Mouse (Mus musculus) lung, embryonic 16.5 days (tissue): ENCODE results near the gene Ryr3. TPM values are rescaled to one million over a fixed set of nuclear protein-coding genes. Genes with fewer than 3 reads are reported as not detected.

ENCODE experiments used
- ATAC-seq: fragments of 200-750 bp; cut with Nextera tagmentation; 2 replicates; pipeline ENCODE4 v1.8.0; 2017; ENCODE audit warnings: low read depth, mild to moderate bottlenecking, moderate library complexity
- H3K27ac ChIP-seq: fragments of 300-500 bp; sonication (generic); 2 replicates; pipeline ENCODE4 v1.5.1; 2014; ENCODE audit warnings: mild to moderate bottlenecking, control low read depth, low read length
- H3K27me3 ChIP-seq: fragments of 300-500 bp; sonication (generic); 2 replicates; pipeline ENCODE4 v1.6.1; 2014; ENCODE audit warnings: low read depth, low read length, mixed read lengths; ENCODE audit not compliant: control insufficient read depth, insufficient read depth
- H3K36me3 ChIP-seq: fragments of 300-500 bp; sonication (generic); 2 replicates; pipeline ENCODE4 v1.6.1; 2014; ENCODE audit warnings: low read length; ENCODE audit not compliant: control insufficient read depth, insufficient read depth
- H3K4me1 ChIP-seq: fragments of 300-500 bp; sonication (generic); replicated peaks from 2 replicates; pipeline ENCODE4 v1.6.1; 2014; ENCODE audit warnings: low read length, mixed read lengths; ENCODE audit not compliant: control insufficient read depth, insufficient read depth
- H3K4me2 ChIP-seq: fragments of 300-500 bp; sonication (generic); 2 replicates; pipeline ENCODE4 v1.6.1; 2014; ENCODE audit warnings: low read depth, low read length, control low read depth
- H3K4me3 ChIP-seq: fragments of 300-500 bp; sonication (generic); 2 replicates; pipeline ENCODE4 v1.5.1; 2014; ENCODE audit warnings: mild to moderate bottlenecking, low read length, control low read depth
- H3K9ac ChIP-seq: fragments of 300-500 bp; sonication (generic); 2 replicates; pipeline ENCODE4 v1.6.1; 2014; ENCODE audit warnings: low read length, control low read depth
- H3K9me3 ChIP-seq: fragments of 300-500 bp; sonication (generic); 2 replicates; pipeline ENCODE4 v1.6.1; 2016; ENCODE audit warnings: low read length; ENCODE audit not compliant: control insufficient read depth
- WGBS: fragments of 180-500 bp; shearing (Covaris S2); extraction: QIAGEN DNeasy Blood & Tissue Kit; methylation state at CpG from one replicate; pipeline ENCODE4 v1.1.7; 2014; 5-methylcytosine and 5-hydroxymethylcytosine counted together
- polyA plus RNA-seq: library from polyadenylated mRNA; unstranded; fragments of >200 nt; fragmentation: Nextera tagmentation; extraction: Ambion mirVana; gene quantifications from 2 replicates; pipeline ENCODE4 v1.2.1, GENCODE M21; 2015

The Ryr3 gene
- polyA plus RNA-seq, 1 experiment from 2014 or later: 2.0 TPM

- no peak overlapping the region for H3K27ac ChIP-seq
- H3K4me3 ChIP-seq: no peak overlapping the region
- H3K36me3 ChIP-seq: no peaks in the 10 kb centered on the region
- WGBS: 73% methylated on average over 4 of the region's 4 CpGs
- no peak for ATAC-seq
- H3K4me2 ChIP-seq: no peak overlapping the region
- H3K4me1 ChIP-seq: no peaks in the 10 kb centered on the region
- H3K9ac ChIP-seq: no peak overlapping the region
- no peaks in the 10 kb centered on the region for H3K27me3 ChIP-seq
- H3K9me3 ChIP-seq: no peaks in the 10 kb centered on the region
These were observed 307.8 kb downstream of the Ryr3 start for GRCm38 (mm10) chr2:112909142-112909541.

- Histone ChIP-seq H3K9ac (no peak overlapping the region), H3K4me1 (no peaks in the 10 kb centered on the region), H3K4me2 (no peak overlapping the region), H3K36me3 (no peaks in the 10 kb centered on the region), H3K9me3 (no peaks in the 10 kb centered on the region), H3K27me3 (no peaks in the 10 kb centered on the region), H3K4me3 (no peak overlapping the region), H3K27ac (no peak overlapping the region)
- WGBS: 51% methylated on average over 5 of the region's 5 CpGs
- peak; percentile 77 for ATAC-seq
These were observed 316.1 kb downstream of the Ryr3 start for GRCm38 (mm10) chr2:112900747-112901146.

GRCm38 (mm10) chr2:112884456-112885114, 332.3 kb downstream of the Ryr3 start:
- Histone ChIP-seq H3K36me3 (no peaks in the 10 kb centered on the region), H3K27ac (no peak overlapping the region), H3K9me3 (no peaks in the 10 kb centered on the region), H3K4me1 (no peaks in the 10 kb centered on the region), H3K4me2 (no peak overlapping the region), H3K9ac (no peak overlapping the region), H3K4me3 (no peak overlapping the region), H3K27me3 (no peaks in the 10 kb centered on the region)
- no peak for ATAC-seq
- WGBS: 64% methylated on average over 4 of the region's 4 CpGs

- Histone ChIP-seq H3K27me3 (no peaks in the 10 kb centered on the region), H3K36me3 (no peaks in the 10 kb centered on the region), H3K4me2 (no peak overlapping the region), H3K4me3 (no peak overlapping the region), H3K27ac (no peak overlapping the region), H3K4me1 (no peaks in the 10 kb centered on the region), H3K9me3 (no peaks in the 10 kb centered on the region), H3K9ac (no peak overlapping the region)
- ATAC-seq: no peak
- 83% methylated on average over 2 of the region's 2 CpGs for WGBS
These were observed 335.1 kb downstream of the Ryr3 start for GRCm38 (mm10) chr2:112881805-112882204.

- Histone ChIP-seq H3K4me1 (no peaks in the 10 kb centered on the region), H3K4me2 (no peak overlapping the region), H3K36me3 (no peaks in the 10 kb centered on the region), H3K27ac (no peak overlapping the region), H3K27me3 (no peaks in the 10 kb centered on the region), H3K9me3 (no peaks in the 10 kb centered on the region), H3K9ac (no peak overlapping the region), H3K4me3 (no peak overlapping the region)
- WGBS: 38% methylated on average over 1 of the region's 1 CpGs
- ATAC-seq: no peak
These were observed 335.5 kb downstream of the Ryr3 start for GRCm38 (mm10) chr2:112881376-112881775.

GRCm38 (mm10) chr2:112877404-112877803, 339.5 kb downstream of the Ryr3 start:
- H3K4me2 ChIP-seq: no peak overlapping the region

GRCm38 (mm10) chr2:112866043-112866551, 350.8 kb downstream of the Ryr3 start:
- Histone ChIP-seq H3K9me3 (no peaks in the 10 kb centered on the region), H3K27me3 (no peaks in the 10 kb centered on the region), H3K4me3 (no peak overlapping the region), H3K9ac (no peak overlapping the region), H3K4me1 (no peaks in the 10 kb centered on the region), H3K4me2 (no peak overlapping the region), H3K27ac (no peak overlapping the region), H3K36me3 (no peaks in the 10 kb centered on the region)
- WGBS: 82% methylated on average over 2 of the region's 2 CpGs
- no peak for ATAC-seq

More at GRCm38 (mm10) chr2:112877404-112877803, 339.5 kb downstream of the Ryr3 start:
- H3K4me1 ChIP-seq: no peaks in the 10 kb centered on the region
- H3K27me3 ChIP-seq: no peaks in the 10 kb centered on the region
- H3K36me3 ChIP-seq: no peaks in the 10 kb centered on the region
- 72% methylated on average over 3 of the region's 3 CpGs for WGBS
- no peaks in the 10 kb centered on the region for H3K9me3 ChIP-seq
- H3K4me3 ChIP-seq: no peak overlapping the region
- no peak overlapping the region for H3K27ac ChIP-seq
- no peak for ATAC-seq
- no peak overlapping the region for H3K9ac ChIP-seq

- 96% methylated on average over 4 of the region's 4 CpGs for WGBS
- Histone ChIP-seq H3K27me3 (no peaks in the 10 kb centered on the region), H3K9ac (no peak overlapping the region), H3K9me3 (no peaks in the 10 kb centered on the region), H3K4me1 (no peaks in the 10 kb centered on the region), H3K36me3 (no peaks in the 10 kb centered on the region), H3K27ac (no peak overlapping the region), H3K4me3 (no peak overlapping the region), H3K4me2 (no peak overlapping the region)
- ATAC-seq: no peak
These were observed 355.1 kb downstream of the Ryr3 start for GRCm38 (mm10) chr2:112861792-112862191.

- H3K4me2 ChIP-seq: no peak overlapping the region
- H3K27ac ChIP-seq: no peak overlapping the region
- H3K27me3 ChIP-seq: no peaks in the 10 kb centered on the region
- WGBS: 58% methylated on average over 4 of the region's 4 CpGs
- H3K9ac ChIP-seq: no peak overlapping the region
- no peak for ATAC-seq
- no peak overlapping the region for H3K4me3 ChIP-seq
- H3K36me3 ChIP-seq: no peaks in the 10 kb centered on the region
- H3K9me3 ChIP-seq: no peaks in the 10 kb centered on the region
- no peaks in the 10 kb centered on the region for H3K4me1 ChIP-seq
These were observed 371.0 kb downstream of the Ryr3 start for GRCm38 (mm10) chr2:112845583-112846512.
